Mouse (Mus musculus) lung, adult 2 months (tissue): ENCODE measurements around the gene Dcakd.

Source experiments
- CTCF ChIP-seq: fragments of 200-500 bp; IDR thresholded peaks from 2 replicates; pipeline ENCODE4 v1.5.1; 2011; ENCODE audit warnings: mild to moderate bottlenecking, low read length, control low read depth; ENCODE audit not compliant: insufficient read depth
- POLR2A ChIP-seq: fragments of 200-500 bp; IDR thresholded peaks from 2 replicates; pipeline ENCODE4 v1.6.1; 2011; ENCODE audit warnings: low read depth, mild to moderate bottlenecking, control low read depth, low read length, borderline replicate concordance; ENCODE audit errors: extremely low read depth

- TF ChIP-seq CTCF = no peak
- no peak for TF ChIP-seq POLR2A
These were observed 48.4 kb upstream of the Dcakd start for GRCm38 (mm10) chr11:103076581-103076980.
